Mouse (Mus musculus): ENCODE measurements at regions not wholly inside any gene's neighbourhood (a gene's known extent, or its start where the extent isn't known, plus 50 kb on each side); places are given as distances from the start of the nearest gene placed in this dataset.

DNA sequence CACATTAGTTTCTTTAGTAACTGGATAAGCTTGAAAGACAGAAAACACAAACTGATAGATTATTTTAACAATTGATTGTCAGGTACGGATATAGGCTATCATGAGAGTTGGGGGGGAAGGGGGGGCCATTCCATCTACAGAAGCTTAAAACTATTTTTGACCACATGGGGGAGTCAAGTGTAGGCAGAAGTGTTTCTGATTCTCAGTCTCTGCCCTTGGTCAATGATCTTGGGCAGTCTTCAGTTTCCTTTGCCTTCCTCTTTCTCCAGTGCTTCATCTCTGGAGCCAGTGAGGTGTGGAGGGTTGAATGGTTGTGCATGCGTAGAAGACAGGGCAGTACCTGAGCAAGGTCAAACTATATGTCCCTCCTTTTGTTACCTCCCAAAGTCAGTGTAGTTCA is 118.8 kb downstream of the Cldn1 start (continued):
- TF ChIP-seq ZNF384 (IDR thresholded peaks at IDR 0.05; ENCODE audit: low read depth, low read length) (no peak), MAZ (IDR thresholded peaks at IDR 0.05; ENCODE audit: low read depth, low read length) (0 out of 2 replicates have a peak, but pooled peaks have one; percentile 52), TBP (conservative IDR thresholded peaks at IDR 0.05; ENCODE audit: low read depth, low read length) (no peak), E2F4 (IDR thresholded peaks at IDR 0.05; ENCODE audit: insufficient replicate concordance, low read depth, low read length) (no peak), NRF1 (IDR thresholded peaks at IDR 0.05; ENCODE audit: low read depth, low read length) (no peak), JUN (IDR thresholded peaks at IDR 0.05; ENCODE audit: insufficient read depth, low read depth, low read length) (no peak), JUND (conservative IDR thresholded peaks at IDR 0.05; ENCODE audit: low read depth, low read length) (no peak; the same call in 1 of the 2 replicates), MAX (IDR thresholded peaks at IDR 0.05; ENCODE audit: low read length) (no peak), CHD1 (IDR thresholded peaks at IDR 0.05; ENCODE audit: low read depth, low read length) (no peak), IRF4 (IDR thresholded peaks at IDR 0.05; ENCODE audit: low read depth, low read length) (0 out of 2 replicates have a peak, but pooled peaks have one; percentile 16), POLR2AphosphoS2 (IDR thresholded peaks at IDR 0.05; ENCODE audit: low read depth, low read length) (no peak)

- peaks cover 0 to 4% of the 10 kb centered on the region in 2 experiments; a peak in 2 of 4 replicates for H3K4me1 ChIP-seq (ENCODE audit: control insufficient read depth in 1 of 2, insufficient read depth in 2 of 2)
- TF ChIP-seq TCF12 (IDR thresholded peaks at IDR 0.05; ENCODE audit: low read depth, low read length) (no peak), MYC (IDR thresholded peaks at IDR 0.05; ENCODE audit: low read depth, low read length) (no peak), PAX5 (IDR thresholded peaks at IDR 0.05; ENCODE audit: low read length) (no peak), MAZ (IDR thresholded peaks at IDR 0.05; ENCODE audit: low read depth, low read length) (no peak), RCOR1 (conservative IDR thresholded peaks at IDR 0.05; ENCODE audit: low read depth, low read length) (no peak), GABPA (IDR thresholded peaks at IDR 0.05; ENCODE audit: insufficient replicate concordance, low read depth, low read length) (no peak), EP300 (IDR thresholded peaks at IDR 0.05; ENCODE audit: low read length) (no peak), NRF1 (IDR thresholded peaks at IDR 0.05; ENCODE audit: low read depth, low read length) (no peak), MAFK (IDR thresholded peaks at IDR 0.05; ENCODE audit: insufficient replicate concordance, low read length) (no peak), SMC3 (IDR thresholded peaks at IDR 0.05; ENCODE audit: low read depth, low read length) (no peak), IRF4 (IDR thresholded peaks at IDR 0.05; ENCODE audit: low read depth, low read length) (no peak), ZNF384 (IDR thresholded peaks at IDR 0.05; ENCODE audit: low read depth, low read length) (no peak), KAT2A (IDR thresholded peaks at IDR 0.05; ENCODE audit: insufficient replicate concordance, low read length) (no peak), JUND (conservative IDR thresholded peaks at IDR 0.05; ENCODE audit: low read depth, low read length) (no peak), USF2 (conservative IDR thresholded peaks at IDR 0.05; ENCODE audit: low read depth, low read length) (no peak), MEF2A (IDR thresholded peaks at IDR 0.05; ENCODE audit: borderline replicate concordance, low read depth, low read length) (no peak), SIN3A (IDR thresholded peaks at IDR 0.05; ENCODE audit: low read length) (no peak), POLR2A (IDR thresholded peaks at IDR 0.05; ENCODE audit: low read depth, low read length) (no peak), ZC3H11A (IDR thresholded peaks at IDR 0.05; ENCODE audit: low read depth, low read length) (no peak)
- H3K4me2 ChIP-seq (ENCODE audit: insufficient read depth, low read depth, poor library complexity, severe bottlenecking): no peak overlapping the region
- in situ Hi-C loops (cut with MboI; ENCODE audit: low pct_ligation_motif_present, low pct_unique_long_range_greater_than_20kb, low sequenced_read_pairs) (loop anchor here (5.0 kb wide), 1 partner anchor 191 kb away; no protein-coding TSS in a partner anchor), dilution Hi-C loops (cut with MboI; ENCODE audit: extremely low pct_ligation_motif_present, extremely low pct_unique_long_range_greater_than_20kb, low sequenced_read_pairs) (no loop called here)
- DNase-seq (ENCODE audit: extremely low read depth): no peak
- H3K36me3 ChIP-seq (replicated peaks in 1 of 2; ENCODE audit: control insufficient read depth in 1 of 2, insufficient read depth in 1 of 2, low read length in 1 of 2): no peaks in the 10 kb centered on the region
- no peaks in the 10 kb centered on the region for H3K79me2 ChIP-seq (replicated peaks; ENCODE audit: control insufficient read depth, extremely low read depth, insufficient read depth, poor library complexity, severe bottlenecking)
- H3K27me3 ChIP-seq (replicated peaks): no peaks in the 10 kb centered on the region
- H3K9ac ChIP-seq (ENCODE audit: insufficient read depth, low read depth): no peak overlapping the region
- H3K4me3 ChIP-seq (replicated peaks in 1 of 3; ENCODE audit: low read depth in 2 of 3, low read length in 2 of 3, poor library complexity in 1 of 3): no peak overlapping the region
- H3K9me3 ChIP-seq (replicated peaks; ENCODE audit: low read length): no peaks in the 10 kb centered on the region
- H3K27ac ChIP-seq (ENCODE audit: insufficient read depth, low read depth): no peak overlapping the region
Observed at GRCm38 (mm10) chr16:26251698-26252097, 119.9 kb downstream of the Cldn1 start.

Measured in CH12.LX (cell line).